Mouse (Mus musculus): Measurements from ENCODE around the gene Cdc42ep3.

Gene Cdc42ep3

GRCm38 (mm10) chr17:79343334-79343946, 11.5 kb downstream of the Cdc42ep3 start:
- no peak for DNase-seq

GRCm38 (mm10) chr17:79342639-79343333, 12.1 kb downstream of the Cdc42ep3 start:
- no peak for DNase-seq

GRCm38 (mm10) chr17:79341946-79342470, 12.9 kb downstream of the Cdc42ep3 start:
- no peak for DNase-seq

GRCm38 (mm10) chr17:79337494-79337893, 17.4 kb downstream of the Cdc42ep3 start:
- no peak for DNase-seq

- DNase-seq, result no peak
These were observed 20.2 kb downstream of the Cdc42ep3 start for GRCm38 (mm10) chr17:79334701-79335100.

GRCm38 (mm10) chr17:79333650-79334049, 21.2 kb downstream of the Cdc42ep3 start:
- no peak for DNase-seq

GRCm38 (mm10) chr17:79332864-79333263, 22.0 kb downstream of the Cdc42ep3 start:
- no peak for DNase-seq

GRCm38 (mm10) chr17:79330397-79330796, 24.5 kb downstream of the Cdc42ep3 start:
- no peak for DNase-seq

GRCm38 (mm10) chr17:79326868-79327376, 28.0 kb downstream of the Cdc42ep3 start:
- no peak for DNase-seq

- DNase-seq, result no peak
These were observed 37.7 kb downstream of the Cdc42ep3 start for GRCm38 (mm10) chr17:79317085-79317751.

GRCm38 (mm10) chr17:79315415-79316094, 39.3 kb downstream of the Cdc42ep3 start:
- no peak for DNase-seq

GRCm38 (mm10) chr17:79310465-79310864, 44.4 kb downstream of the Cdc42ep3 start:
- DNase-seq, result no peak

GRCm38 (mm10) chr17:79309506-79309905, 45.4 kb downstream of the Cdc42ep3 start:
- no peak for DNase-seq

GRCm38 (mm10) chr17:79305644-79306043, 49.2 kb downstream of the Cdc42ep3 start:
- DNase-seq, result no peak

- no peak for DNase-seq
These were observed 51.0 kb downstream of the Cdc42ep3 start for GRCm38 (mm10) chr17:79303744-79304497.

GRCm38 (mm10) chr17:79303238-79303637, 51.7 kb downstream of the Cdc42ep3 start:
- no peak for DNase-seq

GRCm38 (mm10) chr17:79299925-79300324, 55.0 kb downstream of the Cdc42ep3 start:
- DNase-seq, result no peak

GRCm38 (mm10) chr17:79298968-79299367, 55.9 kb downstream of the Cdc42ep3 start:
- no peak for DNase-seq

GRCm38 (mm10) chr17:79295926-79296325, 59.0 kb downstream of the Cdc42ep3 start:
- no peak for DNase-seq

GRCm38 (mm10) chr17:79291672-79292071, 63.2 kb downstream of the Cdc42ep3 start:
- DNase-seq, result no peak

- no peak for DNase-seq
These were observed 64.2 kb downstream of the Cdc42ep3 start for GRCm38 (mm10) chr17:79290697-79291096.

- DNase-seq, result no peak
These were observed 67.6 kb downstream of the Cdc42ep3 start for GRCm38 (mm10) chr17:79287302-79287701.

Measured in thymus, postnatal 36 days (tissue).